Mouse (Mus musculus) fat pad, adult 2 months (tissue): ENCODE measurements around the gene 1700031F05Rik.
"Not testable (repeated sequence)": the region's sequence is repeated elsewhere in the genome, so short reads cannot be mapped to it uniquely, and the experiment has no call there.

ENCODE experiments used
- DNase-seq: peaks from one replicate; pipeline ENCODE4 v3.0.0-alpha.2; 2011; ENCODE audit warnings: low read depth, low spot score; ENCODE audit errors: extremely low read depth

Gene 1700031F05Rik

DNA sequence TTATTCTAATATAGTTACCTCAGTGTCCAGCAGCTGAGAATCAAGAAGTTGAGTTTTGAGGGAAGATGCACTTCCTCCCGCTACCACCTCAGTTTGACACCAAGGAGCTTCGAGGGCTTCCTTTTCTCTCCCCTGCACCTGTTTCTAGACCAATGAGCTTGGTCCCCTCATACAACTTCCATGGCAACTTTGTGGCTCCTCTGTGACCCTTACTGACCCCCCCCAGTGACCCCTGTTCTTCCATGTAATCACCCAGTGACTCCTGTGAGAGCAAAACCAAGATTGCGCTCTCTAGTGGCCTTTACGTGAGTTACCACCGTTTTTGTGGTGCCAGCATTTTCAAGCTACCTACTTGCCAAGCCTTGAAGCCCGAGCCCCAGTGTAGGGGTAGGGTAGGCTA is at the start of gene 1700031F05Rik:
TSS of gene 1700031F05Rik (minus strand) at position 101 of the 400 bp plus-strand sequence.
- DNase-seq: no peak

DNA sequence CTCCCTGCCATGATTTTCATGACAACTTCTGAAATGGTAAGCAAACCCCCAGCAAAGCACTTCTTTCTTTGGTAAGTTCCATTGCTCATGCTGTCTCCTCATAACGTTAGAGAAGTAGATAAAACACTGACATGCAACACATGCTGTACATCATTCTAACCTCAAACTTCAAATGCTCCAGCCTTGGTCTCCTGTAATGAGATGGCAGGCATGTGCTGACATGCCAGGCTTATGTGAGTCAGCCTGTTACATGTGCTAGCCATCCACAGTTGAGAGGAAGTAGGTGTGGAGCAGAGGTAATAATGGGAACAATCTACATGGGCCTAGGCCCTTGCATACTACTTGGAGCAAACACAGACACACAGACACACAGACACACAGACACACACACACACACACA is 47.1 kb upstream of the 1700031F05Rik start:
- not testable (repeated sequence) for DNase-seq

DNA sequence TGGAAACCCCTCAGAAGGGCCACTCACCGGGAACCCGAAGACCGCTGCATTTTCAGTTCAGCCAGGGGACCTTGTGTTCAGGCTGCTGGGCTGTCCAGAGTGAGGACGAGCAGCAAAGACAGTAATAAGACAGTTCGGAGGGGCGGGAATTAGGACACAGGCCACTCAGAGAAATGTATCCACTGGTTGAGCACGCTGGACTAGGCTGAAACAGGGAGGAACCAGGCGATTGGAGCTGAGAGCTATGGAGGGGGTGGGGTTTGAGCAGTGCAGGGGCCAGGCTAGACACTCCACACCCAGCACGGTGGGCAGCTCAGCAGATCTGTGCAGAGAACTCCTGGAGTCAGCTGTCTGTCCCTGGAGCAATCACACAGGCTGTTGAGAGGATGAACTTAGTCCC is 40.8 kb upstream of the 1700031F05Rik start, which contains the start of the genes Dmrtc1a and 1700011M02Rik:
TSS of gene Dmrtc1a (minus strand) at position 101 of the 400 bp plus-strand sequence.
TSS of gene 1700011M02Rik (plus strand) at position 319 of the 400 bp plus-strand sequence.
- not testable (repeated sequence) for DNase-seq

DNA sequence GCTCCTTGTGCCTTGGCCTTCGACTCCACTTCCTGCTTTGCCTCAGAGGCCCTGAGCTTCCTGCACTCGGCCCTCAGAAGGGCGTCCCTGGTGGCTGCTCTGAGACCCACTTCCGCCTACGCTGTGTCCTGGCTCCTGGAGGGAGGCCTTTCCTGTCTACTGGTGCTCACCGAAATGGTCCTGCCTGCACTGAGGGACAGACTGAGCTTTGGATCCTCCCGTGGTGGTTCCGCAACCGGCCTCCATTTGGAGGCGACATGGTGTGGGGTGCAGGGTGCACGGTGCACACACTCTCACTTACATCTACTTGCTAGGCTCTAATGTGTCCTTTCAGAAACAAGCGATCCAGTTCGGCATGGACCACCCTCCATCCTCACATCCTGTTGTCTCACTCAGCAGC is 13.3 kb downstream of the 1700031F05Rik start, which contains the start of gene Dmrtc1c2:
TSS of gene Dmrtc1c2 (minus strand) at position 101 of the 400 bp plus-strand sequence.
- not testable (repeated sequence) for DNase-seq

DNA sequence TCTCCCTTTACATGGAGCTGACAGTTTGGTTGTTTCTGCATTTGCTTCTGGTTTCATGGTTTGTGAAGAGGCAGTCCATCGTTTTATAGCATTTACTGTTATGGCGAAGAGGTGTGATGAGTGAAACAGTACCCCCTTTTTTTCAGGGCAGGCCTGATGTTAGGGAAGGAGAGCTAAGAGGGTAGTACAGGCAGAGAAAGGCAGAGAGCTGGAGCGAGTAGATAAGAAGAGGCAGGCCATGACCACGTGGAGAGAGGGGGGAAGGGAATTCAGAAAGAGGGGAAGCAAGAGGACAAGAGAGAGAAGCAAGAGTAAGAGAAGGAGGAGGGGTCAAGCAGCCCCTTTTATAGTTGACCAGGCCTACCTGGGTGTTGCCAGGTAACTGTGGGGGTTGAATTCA is 55.5 kb downstream of the 1700031F05Rik start:
- no peak for DNase-seq
